Comparison of ENCODE assay signal across 8 mouse cellular contexts in genomic region chr5:25704702-25705566, GRCm38 (mm10). TPM values are rescaled to one million over a fixed set of nuclear protein-coding genes. Genes with fewer than 3 reads are reported as not detected.
DNase-seq lines count a peak whose midpoint lies in the region; ATAC-seq and TF ChIP-seq lines count a peak whose summit lies in the region.

No protein-coding gene starts in this region.

- no peaks in the 10 kb centered on the region for H3K9me3 ChIP-seq in hindbrain, postnatal 0 days (ENCODE audit: low read length)
- no peaks in the 10 kb centered on the region for H3K9me3 ChIP-seq in midbrain, embryonic 16.5 days (replicated peaks; ENCODE audit: control insufficient read depth, low read length, poor library complexity, severe bottlenecking)

- H3K4me1 ChIP-seq in liver, adult 2 months (ENCODE audit: control insufficient read depth, insufficient read depth, low read length) = peaks cover 2% of the 10 kb centered on the region; the same call in 1 of the 2 replicates
- peaks cover 2% of the 10 kb centered on the region; the same call in 1 of the 2 replicates for H3K4me1 ChIP-seq in cortical plate, adult 2 months (ENCODE audit: control insufficient read depth, insufficient read depth, low read length)
- no peaks in the 10 kb centered on the region for H3K4me1 ChIP-seq in hindbrain, postnatal 0 days (ENCODE audit: insufficient read depth, low read length)
- peaks cover 13% of the 10 kb centered on the region for H3K4me1 ChIP-seq in midbrain, embryonic 16.5 days (ENCODE audit: control insufficient read depth, insufficient read depth, low read length)

- no peaks in the 10 kb centered on the region for H3K79me2 ChIP-seq in liver, adult 2 months (ENCODE audit: control insufficient read depth, insufficient read depth, low read length)

- no peaks in the 10 kb centered on the region for H3K36me3 ChIP-seq in liver, adult 2 months (ENCODE audit: control insufficient read depth, insufficient read depth, low read length)
- H3K36me3 ChIP-seq in hindbrain, postnatal 0 days (ENCODE audit: insufficient read depth, low read length) = no peaks in the 10 kb centered on the region
- no peaks in the 10 kb centered on the region for H3K36me3 ChIP-seq in midbrain, embryonic 16.5 days (ENCODE audit: control insufficient read depth, insufficient read depth, low read length)

- peak; percentile 17 for DNase-seq in liver, adult 2 months (ENCODE audit: extremely low read depth, low read depth, low spot score)
- DNase-seq in liver = no peak
- DNase-seq in hindbrain, postnatal 0 days (ENCODE audit: low spot score) = no peak
- no peak for DNase-seq in adrenal gland, postnatal 25 days
- DNase-seq in kidney, adult 18-20 months = no peak

- TF ChIP-seq CTCF in liver, adult 2 months (IDR thresholded peaks at IDR 0.05; ENCODE audit: low read depth, low read length) = no peak
- no peak for TF ChIP-seq CTCF in cortical plate, adult 2 months (IDR thresholded peaks at IDR 0.05; ENCODE audit: extremely low read depth, insufficient read depth, low read length)
- no peak for TF ChIP-seq CTCF in hindbrain, postnatal 0 days (IDR thresholded peaks at IDR 0.05; ENCODE audit: low read depth)

- ATAC-seq in hindbrain, postnatal 0 days = peak; percentile 44
- peak; percentile 46 for ATAC-seq in midbrain, embryonic 16.5 days
- ATAC-seq in frontal cortex, adult (ENCODE audit: low TSS enrichment) = no peak

- peak overlapping the region; percentile 80 for H3K4me3 ChIP-seq in liver, adult 2 months (ENCODE audit: insufficient read depth, low read depth, low read length)
- H3K4me3 ChIP-seq in cortical plate, adult 2 months (ENCODE audit: insufficient read depth, low read length) = peak overlapping the region; percentile 61
- peak overlapping the region; percentile 88 for H3K4me3 ChIP-seq in hindbrain, postnatal 0 days (ENCODE audit: low read length)
- peak overlapping the region; percentile 78 for H3K4me3 ChIP-seq in midbrain, embryonic 16.5 days (ENCODE audit: low read depth, low read length)

- 18% methylated on average over 19 of the region's 19 CpGs for WGBS in liver, adult 2 months
- 21% methylated on average over 19 of the region's 19 CpGs for WGBS in hindbrain, postnatal 0 days
- 21% methylated on average over 19 of the region's 19 CpGs for WGBS in midbrain, embryonic 16.5 days

- peak overlapping the region; percentile 84 for H3K4me2 ChIP-seq in hindbrain, postnatal 0 days (ENCODE audit: low read depth, low read length)
- peak overlapping the region; percentile 85 for H3K4me2 ChIP-seq in midbrain, embryonic 16.5 days (ENCODE audit: low read length)

- H3K27me3 ChIP-seq in liver, adult 2 months (ENCODE audit: control insufficient read depth, insufficient read depth, low read length) = no peaks in the 10 kb centered on the region
- no peaks in the 10 kb centered on the region for H3K27me3 ChIP-seq in hindbrain, postnatal 0 days (ENCODE audit: insufficient read depth, low read length)
- H3K27me3 ChIP-seq in midbrain, embryonic 16.5 days (ENCODE audit: control insufficient read depth, insufficient read depth, low read depth, low read length) = no peaks in the 10 kb centered on the region

- TF ChIP-seq POLR2A in liver, adult 2 months (IDR thresholded peaks at IDR 0.05; ENCODE audit: extremely low read depth, insufficient read depth, low read length) = no peak
- TF ChIP-seq POLR2A in cortical plate, adult 2 months (IDR thresholded peaks at IDR 0.05; ENCODE audit: extremely low read depth, insufficient read depth, low read length) = no peak

- no peak overlapping the region for H3K27ac ChIP-seq in liver, adult 2 months (replicated peaks; ENCODE audit: insufficient read depth, low read depth, low read length)
- no peak overlapping the region for H3K27ac ChIP-seq in cortical plate, adult 2 months (ENCODE audit: insufficient read depth, low read length)
- H3K27ac ChIP-seq in hindbrain, postnatal 0 days = peak overlapping the region; percentile 66; the same call in 1 of the 2 replicates
- peak overlapping the region; percentile 60; the same call in 1 of the 2 replicates for H3K27ac ChIP-seq in midbrain, embryonic 16.5 days (ENCODE audit: low read length)

- H3K9ac ChIP-seq in liver, adult 2 months (ENCODE audit: low read depth, low read length) = peak overlapping the region; percentile 80
- H3K9ac ChIP-seq in hindbrain, postnatal 0 days (replicated peaks; ENCODE audit: low read length) = peak overlapping the region; percentile 72
- peak overlapping the region; percentile 67 for H3K9ac ChIP-seq in midbrain, embryonic 16.5 days (ENCODE audit: low read depth, low read length)

RNA-seq across cellular contexts. Expression of gene Xrcc2, which starts 0.7 kb away (rescaled TPM):
- total RNA-seq in liver, adult 2 months (2014; rRNA removed) = 1.6 and 1.8 TPM in 2 replicates
- 1.1 and 1.4 TPM in 2 replicates for polyA plus RNA-seq in liver, adult 2 months (2012; rRNA removed)
- 4.9 and 5.0 TPM in 2 replicates for polyA plus RNA-seq in cortical plate, adult 2 months (2012; rRNA removed)
- total RNA-seq in hindbrain, postnatal 0 days (2014; rRNA removed) = 13.4 and 23.2 TPM in 2 replicates
- 5.5 and 5.7 TPM in 2 replicates for polyA plus RNA-seq in hindbrain, postnatal 0 days (2015; fragmentation: Nextera tagmentation; extraction: Ambion mirVana)
- polyA plus RNA-seq in midbrain, embryonic 16.5 days (2015; fragmentation: Nextera tagmentation; extraction: Ambion mirVana) = 4.4 and 4.5 TPM in 2 replicates
- 6.1 and 6.8 TPM in 2 replicates for total RNA-seq in adrenal gland, postnatal 25 days (2021)

RNA-seq across cellular contexts. Expression of gene Actr3b, which starts 54.9 kb away (rescaled TPM):
- 0.18 and 0.20 TPM in 2 replicates for total RNA-seq in liver, adult 2 months (2014; rRNA removed)
- polyA plus RNA-seq in liver, adult 2 months (2012; rRNA removed) = 0.07 TPM in 1 of 2 replicates, not detected in the other
- polyA plus RNA-seq in cortical plate, adult 2 months (2012; rRNA removed) = 117 and 126 TPM in 2 replicates
- total RNA-seq in hindbrain, postnatal 0 days (2014; rRNA removed) = 18.8 and 25.7 TPM in 2 replicates
- polyA plus RNA-seq in hindbrain, postnatal 0 days (2015; fragmentation: Nextera tagmentation; extraction: Ambion mirVana) = 53.6 and 58.1 TPM in 2 replicates
- 37.9 and 44.5 TPM in 2 replicates for polyA plus RNA-seq in midbrain, embryonic 16.5 days (2015; fragmentation: Nextera tagmentation; extraction: Ambion mirVana)
- total RNA-seq in adrenal gland, postnatal 25 days (2021) = 6.1 and 9.6 TPM in 2 replicates

Comparison
In these comparisons a context has a peak if more than half of its experiments do, and no peak if none do; other contexts are left out.
1. H3K27ac ChIP-seq: peak in hindbrain, postnatal 0 days (single experiment) and midbrain, embryonic 16.5 days (single experiment); none in liver, adult 2 months (single experiment) and cortical plate, adult 2 months (single experiment).
2. RNA of gene Actr3b, which starts 54.9 kb away (polyA plus RNA-seq): 117 to 126 TPM in cortical plate, adult 2 months, 53.6 to 58.1 TPM in hindbrain, postnatal 0 days and 37.9 to 44.5 TPM in midbrain, embryonic 16.5 days; 0.07 TPM in liver, adult 2 months; every median in the first group is over 10 times any median in the second.
3. Peak in every context shown above with its lines, with median percentiles within 50 percentile points of each other: H3K4me3 ChIP-seq and H3K9ac ChIP-seq.